Mouse (Mus musculus) midbrain, embryonic 14.5 days (tissue): ENCODE measurements around the gene Cyfip2. TPM values are rescaled to one million over a fixed set of nuclear protein-coding genes. Genes with fewer than 3 reads are reported as not detected.
A peak's percentile ranks its signal among the peaks of the same experiment; 100 is the strongest.

Source experiments
- ATAC-seq: fragments of 200-750 bp; cut with Nextera tagmentation; 2 replicates; pipeline ENCODE4 v1.8.0; 2017; ENCODE audit warnings: moderate number of reproducible peaks, moderate library complexity; ENCODE audit not compliant: low FRiP score, low TSS enrichment
- DNase-seq: peaks from one replicate; pipeline ENCODE4 v3.0.0-alpha.2; 2015
- H3K27ac ChIP-seq: fragments of 300-500 bp; sonication (generic); replicated peaks from 2 replicates; pipeline ENCODE4 v1.5.1; 2014; ENCODE audit warnings: mild to moderate bottlenecking, low read depth, low read length, moderate library complexity
- H3K27me3 ChIP-seq: fragments of 300-500 bp; sonication (generic); 2 replicates; pipeline ENCODE4 v1.6.1; 2014; ENCODE audit warnings: low read length, control low read depth, mixed read lengths; ENCODE audit not compliant: control insufficient read depth, insufficient read depth
- H3K36me3 ChIP-seq: fragments of 300-500 bp; sonication (generic); 2 replicates; pipeline ENCODE4 v1.6.1; 2014; ENCODE audit warnings: low read length, control low read depth; ENCODE audit not compliant: control insufficient read depth, insufficient read depth
- H3K4me1 ChIP-seq: fragments of 300-500 bp; sonication (generic); 2 replicates; pipeline ENCODE4 v1.6.1; 2014; ENCODE audit warnings: mild to moderate bottlenecking, antibody characterized with exemption, low read length, control low read depth; ENCODE audit not compliant: control insufficient read depth, insufficient read depth
- H3K4me2 ChIP-seq: fragments of 300-500 bp; sonication (generic); 2 replicates; pipeline ENCODE4 v1.6.1; 2014; ENCODE audit warnings: mild to moderate bottlenecking, low read length, moderate library complexity
- H3K4me3 ChIP-seq: fragments of 300-500 bp; sonication (generic); replicated peaks from 2 replicates; pipeline ENCODE4 v1.5.1; 2014; ENCODE audit warnings: low read depth, low read length
- H3K9ac ChIP-seq: fragments of 300-500 bp; sonication (generic); replicated peaks from 2 replicates; pipeline ENCODE4 v1.6.1; 2014; ENCODE audit warnings: mild to moderate bottlenecking, low read length, moderate library complexity
- H3K9me3 ChIP-seq: fragments of 300-500 bp; sonication (generic); 2 replicates; pipeline ENCODE4 v1.6.1; 2016; ENCODE audit warnings: low read length, control low read depth, mixed read lengths; ENCODE audit not compliant: control insufficient read depth
- WGBS: fragments of 180-500 bp; shearing (Covaris S2); extraction: QIAGEN DNeasy Blood & Tissue Kit; methylation state at CpG from one replicate; pipeline ENCODE4 v1.1.7; 2014; 5-methylcytosine and 5-hydroxymethylcytosine counted together
- polyA plus RNA-seq: library from polyadenylated mRNA; unstranded; fragments of >200 nt; fragmentation: Nextera tagmentation; extraction: Ambion mirVana; gene quantifications from 2 replicates; pipeline ENCODE4 v1.2.1, GENCODE M21; 2014

The Cyfip2 gene
- polyA plus RNA-seq, 1 experiment from 2014 or later = 112 TPM

DNA sequence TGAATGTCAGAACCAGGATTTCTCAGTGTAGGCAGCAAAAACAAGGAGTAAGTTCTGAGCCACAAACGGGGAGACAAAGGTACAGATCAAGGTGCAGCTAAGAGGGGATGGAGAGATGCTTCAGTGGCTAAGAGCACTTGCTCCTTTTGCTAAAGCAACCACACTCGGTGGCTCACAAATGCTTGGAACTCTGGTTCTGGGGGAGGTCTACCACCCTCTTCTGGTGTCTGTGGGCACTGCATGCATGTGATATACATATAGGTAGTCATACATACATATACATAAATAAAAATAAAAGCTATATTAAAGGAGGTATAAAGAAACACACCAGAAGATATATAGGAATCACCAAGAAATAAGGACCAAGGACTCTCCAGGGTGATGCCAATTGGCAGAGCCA lies 89.1 kb downstream of the Cyfip2 start:
- DNase-seq = no peak

DNA sequence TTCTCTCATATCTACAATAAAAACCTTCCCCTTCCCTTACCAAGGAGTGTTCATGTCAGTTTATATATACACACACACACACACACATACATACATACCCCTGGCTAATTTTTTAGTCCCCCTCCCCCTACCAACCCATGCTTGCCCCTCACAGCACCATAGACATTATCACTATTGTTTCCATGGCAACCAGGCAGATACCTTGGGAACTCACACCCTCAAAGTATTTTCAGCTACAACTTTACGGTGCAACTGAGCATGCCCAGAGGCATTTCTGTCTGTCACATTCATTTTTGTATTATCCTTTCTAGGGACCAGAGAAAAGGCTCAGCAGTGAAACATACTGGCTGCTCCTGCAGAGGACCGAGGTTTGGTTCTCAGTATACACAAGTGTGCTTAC lies 92.4 kb downstream of the Cyfip2 start:
- peak; percentile 74 for DNase-seq
- Histone ChIP-seq H3K27me3 (no peaks in the 10 kb centered on the region), H3K27ac (peak overlapping the region; percentile 92), H3K9me3 (no peaks in the 10 kb centered on the region), H3K4me2 (no peak overlapping the region), H3K9ac (no peak overlapping the region), H3K4me1 (peaks cover 30% of the 10 kb centered on the region), H3K36me3 (peaks cover 46% of the 10 kb centered on the region), H3K4me3 (no peak overlapping the region)
- ATAC-seq = no peak
- WGBS = 49% methylated on average over 2 of the region's 2 CpGs

More for the DNA sequence above, 89.1 kb downstream of the Cyfip2 start:
- Histone ChIP-seq H3K9ac (no peak overlapping the region), H3K27ac (no peak overlapping the region), H3K4me3 (no peak overlapping the region), H3K36me3 (peaks cover 45% of the 10 kb centered on the region), H3K9me3 (no peaks in the 10 kb centered on the region), H3K27me3 (no peaks in the 10 kb centered on the region), H3K4me2 (no peak overlapping the region), H3K4me1 (peaks cover 15% of the 10 kb centered on the region)
- WGBS = 83% methylated on average over 2 of the region's 2 CpGs
- no peak for ATAC-seq

DNA sequence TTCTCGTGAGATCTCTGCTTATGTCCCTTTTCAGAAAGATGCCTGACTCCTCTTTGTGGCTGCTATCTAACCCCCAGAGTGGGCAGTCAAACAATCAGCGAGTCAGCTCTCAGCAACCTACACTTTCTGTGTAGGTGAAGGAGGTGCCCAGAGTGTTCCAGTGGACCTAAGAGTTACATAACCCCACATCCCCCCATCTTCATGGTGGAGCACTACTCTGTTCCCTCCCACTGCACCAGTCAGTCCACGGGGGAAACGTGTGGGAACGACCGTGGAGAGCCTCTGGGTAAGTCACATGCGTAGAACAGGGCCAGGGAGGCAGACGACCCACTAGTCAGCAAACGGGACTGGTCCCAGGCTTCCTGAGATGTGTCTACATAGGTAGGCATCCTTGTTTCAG lies 93.3 kb downstream of the Cyfip2 start:
- Histone ChIP-seq H3K9ac (peak overlapping the region; percentile 20; the same call in 1 of the 2 replicates), H3K36me3 (peaks cover 46% of the 10 kb centered on the region), H3K4me2 (no peak overlapping the region), H3K9me3 (no peaks in the 10 kb centered on the region), H3K27me3 (no peaks in the 10 kb centered on the region), H3K27ac (peak overlapping the region; percentile 92), H3K4me3 (no peak overlapping the region), H3K4me1 (peaks cover 30% of the 10 kb centered on the region)
- DNase-seq (no peak), ATAC-seq (no peak)
- WGBS = 75% methylated on average over 9 of the region's 9 CpGs

DNA sequence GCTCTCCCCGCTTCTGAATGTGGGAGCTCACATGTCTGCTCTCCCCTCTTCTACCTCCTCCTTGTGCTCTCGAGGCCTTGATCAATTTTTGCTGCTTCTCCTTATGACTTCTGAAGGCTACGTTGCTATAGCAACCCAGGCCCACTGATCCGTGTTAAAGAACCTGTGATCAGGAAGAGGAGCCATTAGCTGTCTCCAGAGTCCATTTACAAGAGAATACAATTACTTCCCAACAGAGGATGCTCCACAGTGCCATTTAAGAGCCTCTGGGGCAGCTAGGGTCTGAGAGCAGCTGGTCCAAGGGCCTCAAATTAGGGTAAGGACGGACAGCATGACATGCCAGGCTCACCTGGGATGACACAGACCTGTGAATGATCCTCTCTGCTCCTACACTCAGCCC lies 94.1 kb downstream of the Cyfip2 start:
- no peak overlapping the region for H3K4me3 ChIP-seq
- H3K27ac ChIP-seq = peak overlapping the region; percentile 92
- no peaks in the 10 kb centered on the region for H3K27me3 ChIP-seq
- WGBS = 10% methylated on average over 5 of the region's 5 CpGs
- peak overlapping the region; percentile 27; the same call in 1 of the 2 replicates for H3K9ac ChIP-seq
- no peaks in the 10 kb centered on the region for H3K9me3 ChIP-seq
- ATAC-seq = peak; percentile 65
- peaks cover 30% of the 10 kb centered on the region for H3K4me1 ChIP-seq
- H3K36me3 ChIP-seq = peaks cover 39% of the 10 kb centered on the region
- peak overlapping the region; percentile 23; the same call in 1 of the 2 replicates for H3K4me2 ChIP-seq
- peak; percentile 88 for DNase-seq

DNA sequence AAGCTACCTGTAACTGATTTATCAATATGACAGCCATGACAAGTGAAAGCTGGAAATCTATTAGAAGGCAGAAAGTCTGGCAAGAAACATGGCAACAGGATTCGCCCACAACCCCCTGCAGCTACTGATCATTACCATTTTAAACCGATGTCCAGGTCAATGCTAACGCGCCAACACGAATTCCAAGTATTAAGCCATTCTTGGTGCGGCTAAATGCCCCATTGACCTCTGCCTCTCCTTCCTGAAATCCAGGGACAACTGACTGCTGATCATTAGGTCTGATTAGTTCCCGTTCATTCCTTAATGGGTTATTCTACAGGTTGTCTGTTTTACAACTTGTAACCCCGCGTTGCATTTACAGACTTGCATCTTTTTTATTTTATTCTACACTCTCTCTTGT lies 95.0 kb downstream of the Cyfip2 start:
- H3K27me3 ChIP-seq = no peaks in the 10 kb centered on the region
- H3K9ac ChIP-seq = 0 out of 2 replicates have a peak overlapping the region, but pooled peaks have one; percentile 27
- peaks cover 39% of the 10 kb centered on the region for H3K36me3 ChIP-seq
- no peak overlapping the region for H3K4me3 ChIP-seq
- H3K9me3 ChIP-seq = no peaks in the 10 kb centered on the region
- H3K4me2 ChIP-seq = no peak overlapping the region
- no peak for ATAC-seq
- H3K27ac ChIP-seq = peak overlapping the region; percentile 92
- WGBS = 81% methylated on average over 9 of the region's 9 CpGs
- DNase-seq = no peak
- H3K4me1 ChIP-seq = peaks cover 30% of the 10 kb centered on the region

DNA sequence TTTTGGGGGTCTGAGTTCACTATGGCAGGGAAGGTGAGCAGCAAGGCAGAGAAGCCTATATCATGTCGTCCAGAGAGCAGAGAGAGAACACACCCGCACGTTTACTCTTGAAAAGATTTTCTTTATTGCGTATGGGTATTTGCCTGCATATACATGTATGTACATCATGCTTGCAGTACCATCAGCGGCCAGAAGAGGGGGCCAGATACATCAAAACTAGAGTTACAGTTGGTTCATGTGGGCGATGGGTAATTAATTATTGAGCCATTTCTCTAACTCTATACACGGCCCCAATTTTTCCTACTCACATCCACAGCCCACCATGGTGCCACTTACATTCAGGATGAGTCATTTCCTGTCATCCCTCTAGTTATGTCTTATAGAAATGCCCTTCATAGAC lies 96.0 kb downstream of the Cyfip2 start:
- no peak overlapping the region for H3K27ac ChIP-seq
- H3K36me3 ChIP-seq = peaks cover 34% of the 10 kb centered on the region
- no peak overlapping the region for H3K4me2 ChIP-seq
- H3K9me3 ChIP-seq = no peaks in the 10 kb centered on the region
- no peak overlapping the region for H3K4me3 ChIP-seq
- DNase-seq (peak; percentile 59), ATAC-seq (no peak)
- H3K4me1 ChIP-seq = peaks cover 30% of the 10 kb centered on the region
- H3K27me3 ChIP-seq = no peaks in the 10 kb centered on the region
- no peak overlapping the region for H3K9ac ChIP-seq
- 77% methylated on average over 7 of the region's 7 CpGs for WGBS

DNA sequence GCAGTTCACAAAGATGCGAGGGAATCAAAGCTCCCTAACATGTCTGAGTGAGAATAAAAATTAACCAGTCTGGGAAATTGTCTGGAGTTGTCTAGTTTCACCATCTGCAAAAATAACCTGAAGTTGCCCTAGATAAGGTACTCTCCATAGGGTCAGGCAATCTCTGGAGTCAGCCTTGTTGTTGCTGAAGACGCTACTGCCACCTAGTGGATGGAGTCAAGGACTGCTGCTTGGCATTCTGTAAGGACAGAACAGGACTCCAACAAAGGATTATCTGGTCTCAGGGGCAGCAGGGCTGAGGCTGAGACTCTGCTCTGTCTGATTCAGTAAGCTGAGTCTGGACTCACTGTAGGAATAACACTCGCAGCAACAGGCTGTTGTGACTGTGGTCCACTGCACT lies 97.3 kb downstream of the Cyfip2 start:
- no peak overlapping the region for H3K4me2 ChIP-seq
- H3K4me3 ChIP-seq = no peak overlapping the region
- H3K36me3 ChIP-seq = peaks cover 28% of the 10 kb centered on the region
- DNase-seq (peak; percentile 96), ATAC-seq (peak; percentile 70; the same call in 1 of the 2 replicates)
- no peak overlapping the region for H3K9ac ChIP-seq
- H3K9me3 ChIP-seq = no peaks in the 10 kb centered on the region
- H3K4me1 ChIP-seq = peaks cover 30% of the 10 kb centered on the region
- peak overlapping the region; percentile 73 for H3K27ac ChIP-seq
- WGBS = 19% methylated on average over 3 of the region's 3 CpGs
- H3K27me3 ChIP-seq = no peaks in the 10 kb centered on the region

DNA sequence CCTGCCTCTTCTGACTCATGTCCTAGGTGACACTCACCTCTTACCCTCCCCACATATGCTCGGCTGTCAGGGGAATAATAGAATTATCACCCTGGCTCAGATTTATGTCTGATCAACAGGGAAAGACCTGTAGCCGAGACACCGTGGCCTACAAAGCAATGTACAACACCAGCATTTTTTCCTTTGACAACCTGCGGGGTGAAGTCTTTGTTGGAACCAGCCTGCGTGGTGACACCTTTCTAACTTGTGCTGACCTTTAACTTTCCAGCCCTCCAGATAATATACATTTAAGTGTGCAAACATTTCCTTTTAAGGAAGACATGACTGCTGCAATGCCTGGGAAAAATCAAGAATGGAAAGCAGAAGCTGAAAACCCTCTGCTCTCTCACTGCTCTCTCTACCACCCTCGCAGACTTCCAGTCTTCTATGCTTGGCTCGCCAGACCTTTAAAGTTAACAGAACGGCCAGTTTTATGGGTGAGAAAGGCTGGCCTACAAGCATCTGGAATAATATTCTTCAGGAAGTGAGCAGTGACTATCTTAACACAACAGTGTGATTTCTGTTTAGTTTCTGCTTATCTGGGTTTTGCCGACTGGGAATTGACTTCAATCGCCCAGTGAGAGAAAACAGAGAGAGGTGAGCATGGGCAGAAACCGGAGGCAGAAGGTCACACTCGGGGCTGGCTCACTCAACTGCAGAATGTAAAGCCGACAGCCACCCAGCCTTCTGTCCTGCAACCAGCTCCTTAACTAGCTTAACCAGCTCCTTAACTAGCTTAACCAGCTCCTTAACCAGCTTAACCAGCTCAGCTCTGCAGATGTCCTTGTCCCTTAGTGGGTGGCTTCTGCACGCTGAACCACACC lies 98.1 kb downstream of the Cyfip2 start:
- ATAC-seq (no peak), DNase-seq (no peak)
- H3K4me1 ChIP-seq = peaks cover 25% of the 10 kb centered on the region
- H3K36me3 ChIP-seq = peaks cover 28% of the 10 kb centered on the region
- 78% methylated on average over 14 of the region's 14 CpGs for WGBS
- H3K4me3 ChIP-seq = no peak overlapping the region
- H3K27ac ChIP-seq = peak overlapping the region; percentile 60; the same call in 1 of the 2 replicates
- H3K27me3 ChIP-seq = no peaks in the 10 kb centered on the region
- H3K9me3 ChIP-seq = no peaks in the 10 kb centered on the region
- no peak overlapping the region for H3K4me2 ChIP-seq
- no peak overlapping the region for H3K9ac ChIP-seq

DNA sequence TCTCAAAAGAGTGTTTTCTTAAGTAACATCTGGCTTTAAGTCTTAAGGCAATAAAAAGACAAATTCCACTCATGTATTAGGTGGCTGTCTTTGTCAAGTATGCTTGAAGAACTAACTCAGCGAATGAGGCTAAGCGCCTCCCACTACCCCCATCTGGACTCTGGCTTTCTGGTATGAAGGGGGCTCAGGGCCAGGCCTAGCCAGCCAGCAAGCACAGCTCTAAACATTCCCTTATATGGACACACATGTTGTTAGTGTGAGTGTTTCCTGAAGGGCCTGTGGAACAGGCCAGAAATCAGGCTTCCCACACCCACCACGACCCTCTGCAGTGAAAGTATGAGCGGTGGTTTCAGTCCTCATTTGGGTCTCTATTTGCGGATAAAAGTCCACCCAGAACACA lies 98.8 kb downstream of the Cyfip2 start:
- Histone ChIP-seq H3K36me3 (peaks cover 30% of the 10 kb centered on the region), H3K4me1 (peaks cover 17% of the 10 kb centered on the region), H3K4me3 (no peak overlapping the region), H3K9me3 (no peaks in the 10 kb centered on the region), H3K27ac (no peak overlapping the region), H3K9ac (no peak overlapping the region), H3K4me2 (no peak overlapping the region), H3K27me3 (no peaks in the 10 kb centered on the region)
- DNase-seq (no peak), ATAC-seq (no peak)
- WGBS = 92% methylated on average over 5 of the region's 5 CpGs
